Mouse (Mus musculus) olfactory bulb, adult 2 months (tissue): ENCODE results near the gene Sf3b4.

Source experiments
- CTCF ChIP-seq: fragments of 200-500 bp; IDR thresholded peaks from 2 replicates; pipeline ENCODE4 v1.5.1; 2012; ENCODE audit warnings: low read depth, mild to moderate bottlenecking, low read length, moderate library complexity; ENCODE audit not compliant: insufficient read depth
- POLR2A ChIP-seq: fragments of 200-500 bp; IDR thresholded peaks from 2 replicates; pipeline ENCODE4 v1.6.1; 2012; ENCODE audit warnings: mild to moderate bottlenecking, low read depth, low read length, moderate library complexity; ENCODE audit not compliant: insufficient read depth

DNA sequence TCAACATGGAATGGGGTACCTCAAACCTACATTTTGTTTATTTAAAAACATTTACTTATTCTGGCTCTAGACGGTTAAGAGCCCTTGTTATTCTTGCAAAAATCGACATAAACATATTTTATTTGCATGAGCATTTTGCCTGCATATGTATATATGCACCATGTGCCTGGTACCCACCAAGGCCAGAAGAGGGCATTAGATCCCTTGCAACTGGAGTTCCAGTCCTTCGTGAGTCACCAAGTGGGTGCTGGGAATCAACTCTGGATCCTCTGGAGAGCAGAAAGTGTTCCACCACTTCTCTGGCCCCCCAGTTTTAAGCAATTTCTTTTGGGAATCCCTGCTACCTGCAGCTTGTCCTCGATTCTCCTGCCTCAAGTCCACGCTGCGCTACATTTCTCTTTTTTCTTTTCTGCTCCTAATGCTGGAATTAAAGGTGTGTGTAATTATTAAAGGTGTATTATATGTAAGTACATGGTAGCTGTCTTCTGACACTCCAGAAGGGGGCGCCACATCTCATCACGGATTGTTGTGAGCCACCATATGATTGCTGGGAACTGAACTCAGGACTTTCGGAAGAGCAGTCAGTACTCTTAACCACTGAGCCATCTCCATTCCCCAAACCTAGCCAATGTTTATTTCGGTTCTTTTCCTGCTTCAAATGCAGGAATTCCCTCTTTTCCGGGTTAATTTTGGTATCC is 23.6 kb downstream of the Sf3b4 start:
- TF ChIP-seq POLR2A (no peak), CTCF (no peak)
